Mouse (Mus musculus) liver, adult 2 months (tissue): ENCODE results near the gene Raver1.
"Not testable (repeated sequence)": the region's sequence is repeated elsewhere in the genome, so short reads cannot be mapped to it uniquely, and the experiment has no call there.

ENCODE experiments used
- CTCF ChIP-seq: fragments of 200-500 bp; IDR thresholded peaks from 2 replicates; pipeline ENCODE4 v1.5.1; 2011; ENCODE audit warnings: low read depth, low read length, control low read depth
- POLR2A ChIP-seq: fragments of 200-500 bp; IDR thresholded peaks from 2 replicates; pipeline ENCODE4 v1.6.1; 2011; ENCODE audit warnings: low read length, control low read depth; ENCODE audit not compliant: insufficient read depth; ENCODE audit errors: extremely low read depth

- TF ChIP-seq POLR2A, CTCF: not testable (repeated sequence)
Observed at GRCm38 (mm10) chr9:21044785-21045184, 47.0 kb downstream of the Raver1 start.
